Mouse (Mus musculus) megakaryocyte, embryonic 14.5 days (primary cell): ENCODE measurements at regions not wholly inside any gene's neighbourhood (a gene's known extent, or its start where the extent isn't known, plus 50 kb on each side); places are given as distances from the start of the nearest gene placed in this dataset.

Source experiments
- H3K27me3 ChIP-seq: replicated peaks from 2 replicates; pipeline ENCODE3; 2012; ENCODE audit warnings: inconsistent platforms
- H3K36me3 ChIP-seq: replicated peaks from 2 replicates; pipeline ENCODE3; 2012; ENCODE audit warnings: low read length, inconsistent platforms, mixed read lengths
- H3K4me1 ChIP-seq: 2 replicates; pipeline ENCODE4 v1.6.1; 2012; ENCODE audit warnings: inconsistent platforms
- H3K4me3 ChIP-seq: replicated peaks from 2 replicates; pipeline ENCODE3; 2012; ENCODE audit warnings: moderate library complexity, mild to moderate bottlenecking, inconsistent platforms
- H3K9me3 ChIP-seq: 2 replicates; pipeline ENCODE4 v1.6.1; 2012; ENCODE audit warnings: inconsistent platforms
- FLI1 ChIP-seq: IDR thresholded peaks from 2 replicates; pipeline ENCODE4 v1.6.1; 2012; ENCODE audit warnings: low read length, inconsistent platforms, mixed read lengths
- GATA1 ChIP-seq: IDR thresholded peaks from 3 replicates; pipeline ENCODE4 v1.6.1; 2012; ENCODE audit warnings: mixed read lengths, low read length, inconsistent platforms, borderline replicate concordance

DNA sequence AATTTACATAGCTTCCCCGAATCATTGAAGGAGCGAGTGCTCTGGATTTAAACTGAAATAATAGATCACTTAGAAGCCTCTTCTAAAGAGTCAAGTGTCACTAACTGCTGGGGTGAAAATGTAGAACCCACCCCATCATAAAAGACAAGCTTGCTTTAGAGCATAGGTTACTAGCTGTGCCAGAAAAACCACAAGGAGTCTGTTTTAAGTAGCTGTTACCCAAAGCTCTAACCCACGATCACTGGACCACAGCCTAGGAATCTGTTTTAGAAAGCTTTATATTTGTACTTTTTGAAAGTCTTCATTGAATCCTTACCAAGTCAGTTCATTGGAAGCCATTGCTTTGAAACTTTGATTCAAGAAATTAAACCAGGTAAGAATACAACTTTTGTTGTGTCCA is 233.7 kb upstream of the Dcn start:
- Histone ChIP-seq H3K36me3 (no peaks in the 10 kb centered on the region), H3K4me1 (no peaks in the 10 kb centered on the region), H3K27me3 (no peaks in the 10 kb centered on the region), H3K4me3 (no peak overlapping the region), H3K9me3 (0 out of 2 replicates have a peak, but pooled peaks cover 6% of the 10 kb centered on the region)
- TF ChIP-seq GATA1 (no peak), FLI1 (no peak)

GRCm38 (mm10) chr10:97248522-97248921 is 230.9 kb upstream of the Dcn start:
- TF ChIP-seq FLI1 (no peak), GATA1 (no peak)
- Histone ChIP-seq H3K27me3 (no peaks in the 10 kb centered on the region), H3K9me3 (0 out of 2 replicates have a peak, but pooled peaks cover 6% of the 10 kb centered on the region), H3K36me3 (no peaks in the 10 kb centered on the region), H3K4me3 (no peak overlapping the region), H3K4me1 (no peaks in the 10 kb centered on the region)

DNA sequence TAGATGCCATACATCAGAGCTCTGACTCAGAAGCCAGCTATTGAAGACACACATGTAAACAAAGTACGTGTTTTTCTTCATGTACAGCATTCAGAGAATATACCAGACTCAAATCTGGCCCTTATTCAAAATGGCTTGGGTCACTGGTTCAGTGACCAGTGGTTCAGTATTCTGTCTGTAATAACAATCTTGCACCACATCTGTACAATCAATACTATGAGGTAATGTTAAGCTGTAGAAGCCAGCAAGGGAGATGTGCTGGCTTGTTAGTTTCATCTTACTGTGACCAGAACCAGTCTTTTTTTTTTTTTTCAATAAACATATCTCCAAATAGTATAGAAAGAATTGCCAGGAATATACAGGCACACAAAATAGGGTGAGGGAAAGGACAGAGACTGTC is 229.6 kb upstream of the Dcn start:
- Histone ChIP-seq H3K36me3 (no peaks in the 10 kb centered on the region), H3K27me3 (no peaks in the 10 kb centered on the region), H3K4me3 (no peak overlapping the region), H3K9me3 (0 out of 2 replicates have a peak, but pooled peaks cover 6% of the 10 kb centered on the region), H3K4me1 (no peaks in the 10 kb centered on the region)
- TF ChIP-seq GATA1 (no peak), FLI1 (no peak)

DNA sequence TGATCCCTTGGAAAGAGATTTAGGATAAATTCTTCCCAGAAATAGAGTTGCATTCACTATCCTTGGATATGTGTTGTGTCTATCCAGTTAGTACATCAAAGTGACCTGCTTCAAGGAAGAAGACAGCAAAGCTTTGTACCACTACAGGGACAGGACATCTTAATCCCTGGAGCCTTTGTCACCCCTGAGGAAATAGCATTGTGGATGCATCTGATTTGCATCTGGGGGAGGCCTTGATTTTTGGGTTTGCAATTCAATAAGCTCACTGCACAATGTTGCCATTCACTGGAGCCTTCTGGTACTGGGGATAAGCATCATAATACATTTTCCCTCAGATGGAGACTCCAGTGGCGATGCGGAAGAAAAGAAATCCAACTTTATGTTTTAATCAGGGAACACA is 229.2 kb upstream of the Dcn start:
- TF ChIP-seq FLI1: no peak
- no peak for TF ChIP-seq GATA1
- H3K4me1 ChIP-seq: no peaks in the 10 kb centered on the region
- H3K27me3 ChIP-seq: no peaks in the 10 kb centered on the region
- no peak overlapping the region for H3K4me3 ChIP-seq
- no peaks in the 10 kb centered on the region for H3K36me3 ChIP-seq
- H3K9me3 ChIP-seq: 0 out of 2 replicates have a peak, but pooled peaks cover 6% of the 10 kb centered on the region

DNA sequence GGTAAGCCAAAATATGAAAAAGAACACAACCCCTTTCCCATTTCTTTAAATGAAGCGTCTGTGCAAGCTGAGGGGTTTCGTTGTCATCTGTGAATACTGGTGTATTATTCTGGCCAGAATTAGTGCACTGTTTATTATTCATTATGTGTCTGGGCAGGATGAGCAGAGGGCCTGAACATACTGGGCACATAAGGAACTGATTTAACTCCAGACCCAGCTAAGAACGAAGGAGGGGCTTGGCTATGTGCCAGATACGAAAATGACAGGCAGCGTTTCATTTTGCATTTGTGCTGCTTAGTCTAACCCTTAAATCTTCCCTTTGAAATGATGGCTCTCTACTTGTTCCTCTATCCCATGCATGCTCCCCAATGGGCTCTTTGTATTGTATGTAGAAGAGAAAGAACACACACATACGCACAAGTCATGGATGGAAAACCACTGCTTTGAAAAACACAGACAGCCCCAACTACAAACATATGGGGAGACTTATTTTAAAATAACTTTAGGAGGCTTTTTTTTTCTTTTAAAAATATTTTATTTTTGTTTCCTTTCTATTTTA is 213.4 kb upstream of the Dcn start:
- TF ChIP-seq FLI1 (no peak), GATA1 (no peak)
- no peaks in the 10 kb centered on the region for H3K4me1 ChIP-seq
- H3K4me3 ChIP-seq: no peak overlapping the region
- H3K36me3 ChIP-seq: no peaks in the 10 kb centered on the region
- no peaks in the 10 kb centered on the region for H3K27me3 ChIP-seq
- H3K9me3 ChIP-seq: no peaks in the 10 kb centered on the region

DNA sequence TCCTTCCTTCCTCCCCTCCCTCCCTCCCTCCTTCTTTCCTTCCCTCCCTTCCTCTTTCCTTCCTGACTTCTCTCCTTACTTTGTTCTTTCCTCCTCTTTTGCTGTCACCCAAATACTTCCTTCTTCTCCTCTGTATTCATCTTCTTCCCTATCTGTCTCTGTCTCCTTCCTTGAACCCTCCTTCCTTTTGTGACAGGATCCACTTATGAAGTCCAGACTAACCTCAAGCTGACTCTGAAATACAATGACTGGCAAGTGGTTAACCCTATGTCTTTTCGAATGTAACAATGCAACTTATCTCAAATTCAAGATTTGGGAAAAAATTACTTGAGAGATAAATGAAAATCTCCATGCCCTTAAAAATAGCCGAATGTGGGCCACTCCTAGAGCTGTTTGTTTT is 197.0 kb upstream of the Dcn start:
- no peaks in the 10 kb centered on the region for H3K36me3 ChIP-seq
- TF ChIP-seq GATA1 (no peak), FLI1 (no peak)
- H3K4me3 ChIP-seq: no peak overlapping the region
- no peaks in the 10 kb centered on the region for H3K27me3 ChIP-seq
- no peaks in the 10 kb centered on the region for H3K9me3 ChIP-seq
- H3K4me1 ChIP-seq: no peaks in the 10 kb centered on the region

DNA sequence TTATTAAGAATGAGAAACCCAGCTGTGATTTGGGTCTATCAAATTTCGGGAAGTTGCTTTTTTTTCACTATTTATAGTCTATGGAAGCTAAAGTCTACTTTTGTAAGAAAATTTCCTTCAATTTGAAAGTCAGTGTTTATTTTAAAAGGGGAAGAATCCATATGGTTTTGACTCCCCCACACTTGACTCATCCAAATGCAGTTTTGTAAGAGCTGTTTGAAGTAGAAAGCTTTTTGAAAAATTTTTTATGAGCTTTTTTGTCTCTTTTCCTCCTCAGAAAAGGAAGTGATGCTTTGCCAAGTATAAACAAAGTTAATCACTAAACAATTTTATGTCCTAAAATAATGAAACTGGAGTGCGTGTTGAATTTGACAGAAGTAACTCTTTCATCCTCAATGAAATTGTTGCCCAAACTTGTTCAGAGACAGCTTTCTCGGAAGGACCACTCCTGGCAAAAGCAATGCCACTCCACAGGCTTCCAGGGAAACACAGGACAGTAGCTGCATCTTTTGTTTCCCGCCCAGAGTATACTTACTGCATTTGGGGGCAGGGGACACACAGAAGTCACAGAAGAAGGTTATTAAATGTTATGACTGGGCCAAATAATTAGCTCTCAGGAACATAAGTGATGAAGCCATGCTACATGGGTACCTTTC is 196.4 kb upstream of the Dcn start:
- Histone ChIP-seq H3K9me3 (no peaks in the 10 kb centered on the region), H3K27me3 (no peaks in the 10 kb centered on the region), H3K36me3 (no peaks in the 10 kb centered on the region), H3K4me3 (no peak overlapping the region), H3K4me1 (no peaks in the 10 kb centered on the region)
- TF ChIP-seq FLI1: no peak
- no peak for TF ChIP-seq GATA1

DNA sequence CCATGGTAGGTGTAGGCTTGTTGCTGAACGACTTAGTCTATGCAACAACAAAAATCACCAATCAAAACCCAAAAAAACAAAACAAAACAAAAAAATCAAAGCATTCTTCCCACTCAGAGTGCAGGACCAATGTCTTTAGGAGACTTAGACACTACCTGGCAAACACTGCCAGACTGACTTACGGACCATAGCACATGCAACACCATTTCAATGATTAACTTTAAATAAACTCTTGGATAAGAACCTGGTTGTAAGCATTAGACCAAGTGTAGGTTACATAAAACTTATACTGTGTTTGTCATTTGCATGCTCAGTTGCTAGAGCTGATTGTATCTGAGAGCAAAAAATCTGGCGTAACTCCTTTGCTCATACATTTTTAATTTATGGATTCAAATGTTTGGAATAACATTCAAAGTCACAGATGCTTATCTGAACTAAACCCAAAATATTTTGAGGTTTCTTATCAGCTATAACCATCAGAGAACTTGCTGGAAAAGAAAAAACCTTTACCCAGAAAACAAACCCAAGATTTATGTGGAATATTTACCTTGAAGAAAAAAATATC is 174.5 kb upstream of the Dcn start:
- H3K36me3 ChIP-seq: no peaks in the 10 kb centered on the region
- no peaks in the 10 kb centered on the region for H3K9me3 ChIP-seq
- H3K27me3 ChIP-seq: no peaks in the 10 kb centered on the region

GRCm38 (mm10) chr10:97309580-97309979 is 169.8 kb upstream of the Dcn start:
- H3K36me3 ChIP-seq: no peaks in the 10 kb centered on the region
- H3K9me3 ChIP-seq: no peaks in the 10 kb centered on the region
- no peaks in the 10 kb centered on the region for H3K27me3 ChIP-seq
- H3K4me3 ChIP-seq: no peak overlapping the region
- peaks cover 5% of the 10 kb centered on the region for H3K4me1 ChIP-seq
- TF ChIP-seq FLI1: no peak
- TF ChIP-seq GATA1: no peak

More for the DNA sequence above, 174.5 kb upstream of the Dcn start:
- no peak overlapping the region for H3K4me3 ChIP-seq
- TF ChIP-seq GATA1 (no peak), FLI1 (no peak)
- no peaks in the 10 kb centered on the region for H3K4me1 ChIP-seq

DNA sequence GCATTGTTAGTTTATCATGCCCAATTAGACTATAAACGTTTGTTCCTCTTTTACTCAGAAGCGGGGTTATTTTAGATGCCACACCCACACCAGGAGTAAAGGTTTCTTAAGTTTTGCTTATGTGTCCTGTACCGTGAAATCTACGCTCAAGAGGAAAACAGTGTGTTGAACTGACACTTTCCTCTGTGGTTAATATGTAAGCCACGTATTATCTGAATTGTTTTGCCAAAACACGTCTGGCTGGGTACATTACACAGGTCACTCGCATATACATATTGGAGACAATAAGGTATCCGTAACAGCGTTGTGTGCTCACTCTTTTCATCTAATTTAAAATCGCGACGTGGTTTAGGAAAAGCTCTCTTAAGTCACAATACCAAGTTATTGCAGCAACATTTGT is 166.9 kb upstream of the Dcn start:
- Histone ChIP-seq H3K4me3 (peak overlapping the region; percentile 91), H3K27me3 (no peaks in the 10 kb centered on the region), H3K9me3 (no peaks in the 10 kb centered on the region), H3K36me3 (no peaks in the 10 kb centered on the region), H3K4me1 (peaks cover 5% of the 10 kb centered on the region)
- TF ChIP-seq GATA1 (no peak), FLI1 (no peak)
